Mouse (Mus musculus): ENCODE results near the gene Tdrd9.

Tdrd9 gene

DNA sequence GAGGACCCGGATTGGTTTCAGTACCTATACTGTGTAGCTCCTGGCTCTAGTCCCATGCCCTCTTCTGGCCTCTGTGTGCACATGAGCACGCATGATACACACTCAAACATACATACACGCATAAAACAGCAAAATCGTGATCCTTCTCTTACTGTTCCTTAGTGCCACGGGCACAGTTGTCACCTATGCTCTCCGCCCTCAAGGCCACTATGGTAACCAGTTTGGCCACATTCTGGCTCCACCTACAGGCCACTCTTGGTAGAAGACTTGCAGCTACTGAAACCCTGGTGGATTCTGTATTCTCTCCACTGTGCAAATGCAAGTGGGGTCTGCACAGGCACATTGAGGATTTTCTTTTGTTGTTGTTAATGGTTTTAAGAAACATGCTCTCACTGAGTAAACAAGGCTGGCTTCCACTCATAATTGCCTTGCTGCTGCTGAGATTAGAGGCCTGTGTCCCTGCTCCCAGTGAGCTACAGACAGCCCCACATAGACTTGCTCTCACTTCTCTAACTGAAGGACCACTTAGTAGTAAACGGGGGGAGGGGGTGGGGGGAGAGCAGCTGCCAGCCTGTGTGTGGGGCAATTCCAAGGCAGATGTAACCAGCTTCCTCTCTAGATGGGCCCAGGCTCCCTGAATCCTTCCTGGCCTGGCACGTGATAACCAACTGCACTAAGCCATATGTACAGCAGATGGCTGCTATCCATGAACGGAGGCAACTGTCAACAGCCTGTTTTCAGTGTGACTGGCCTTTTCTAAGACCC, 13.1 kb upstream of the Tdrd9 start:
- DNase-seq (ENCODE audit: extremely low spot score, low read depth, low spot score): peak; percentile 33

DNA sequence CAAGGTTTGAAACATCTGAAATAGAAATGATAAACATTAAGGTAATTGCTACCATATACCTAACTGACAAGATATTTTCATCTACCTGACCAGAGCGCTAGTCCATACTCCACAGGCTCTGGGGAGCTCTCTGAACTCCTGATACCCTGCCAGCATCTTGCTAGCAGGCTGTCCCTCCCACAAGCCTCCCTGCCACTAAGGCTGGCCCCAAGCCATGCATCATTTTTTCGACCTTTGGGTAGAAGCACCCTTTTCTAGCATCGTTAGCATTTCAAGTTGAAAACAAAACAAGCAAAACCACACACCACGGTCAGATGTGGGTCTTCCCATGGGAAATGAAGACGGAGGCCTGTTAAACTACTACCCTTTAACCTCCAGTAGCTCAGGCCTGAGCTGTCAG, 8.0 kb upstream of the Tdrd9 start:
- DNase-seq (ENCODE audit: extremely low spot score, low read depth, low spot score): no peak

DNA sequence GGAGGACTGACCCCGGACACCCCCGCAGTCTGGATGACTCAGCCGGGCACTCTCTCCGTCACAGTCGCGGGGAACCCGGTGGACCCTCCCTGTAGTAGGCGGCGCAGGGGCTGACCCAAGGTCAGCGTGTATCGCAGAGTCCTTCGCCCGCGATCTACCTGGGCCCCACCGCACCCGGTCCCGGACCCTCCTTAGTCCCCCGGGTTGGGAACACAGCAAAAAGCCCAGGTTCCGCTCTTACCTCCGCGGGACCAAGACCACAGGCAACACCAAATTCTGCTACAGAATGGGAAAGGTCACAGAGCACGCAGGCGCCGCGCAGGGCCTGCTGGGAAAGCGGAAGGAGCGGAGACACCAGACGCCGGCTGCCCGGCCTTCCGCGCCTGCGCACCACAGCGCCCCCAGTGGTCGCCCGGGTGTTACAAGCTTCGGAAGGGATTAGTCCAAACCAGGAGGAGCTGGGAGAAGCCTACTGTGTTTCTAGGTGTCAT, 4.6 kb upstream of the Tdrd9 start, which contains the start of gene Atp5mpl:
Gene Atp5mpl, minus strand, starts transcription at position 295 of the 491 bp plus-strand sequence.
- peak; percentile 70 for DNase-seq (ENCODE audit: extremely low spot score, low read depth, low spot score)

DNA sequence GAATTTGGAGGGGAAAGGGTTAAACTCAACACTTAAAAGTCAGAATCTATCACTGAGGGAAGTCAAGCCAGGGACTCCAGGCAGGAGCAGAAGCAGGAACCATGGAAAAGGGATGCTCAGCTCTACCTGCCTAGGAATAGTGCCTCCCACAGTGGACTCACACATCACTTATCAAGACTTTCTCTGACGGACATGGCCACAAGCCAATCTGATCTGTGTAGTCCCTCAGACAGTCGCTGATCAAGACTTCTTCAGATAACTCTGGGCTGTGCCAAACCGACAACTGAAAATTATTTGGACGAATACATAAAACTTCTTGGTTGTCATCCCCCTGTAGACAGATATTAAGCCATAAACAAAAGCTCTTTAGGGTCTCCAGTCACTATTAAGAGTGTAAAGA, 1.3 kb upstream of the Tdrd9 start:
- DNase-seq (ENCODE audit: extremely low spot score, low read depth, low spot score): no peak

DNA sequence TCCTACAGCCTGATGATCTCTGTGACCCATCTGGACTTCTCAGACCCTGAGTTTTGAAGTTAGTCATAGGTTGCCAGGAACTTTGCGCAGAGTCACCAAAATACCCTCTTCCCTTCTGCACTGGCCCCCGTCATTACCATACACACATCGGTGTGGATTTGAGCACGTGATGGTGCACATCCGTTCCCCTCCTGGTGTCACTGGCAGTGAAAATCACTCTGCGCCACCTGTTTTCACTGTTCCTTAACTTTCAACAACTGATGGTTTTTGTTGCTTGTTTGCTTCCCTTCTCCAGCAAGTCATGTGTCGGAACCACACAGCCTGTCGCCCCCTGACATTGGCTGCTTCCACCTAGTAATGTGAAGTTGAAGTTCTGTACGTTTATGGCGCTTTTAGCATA, 1.1 kb downstream of the Tdrd9 start:
- no peak for DNase-seq (ENCODE audit: extremely low spot score, low read depth, low spot score)

DNA sequence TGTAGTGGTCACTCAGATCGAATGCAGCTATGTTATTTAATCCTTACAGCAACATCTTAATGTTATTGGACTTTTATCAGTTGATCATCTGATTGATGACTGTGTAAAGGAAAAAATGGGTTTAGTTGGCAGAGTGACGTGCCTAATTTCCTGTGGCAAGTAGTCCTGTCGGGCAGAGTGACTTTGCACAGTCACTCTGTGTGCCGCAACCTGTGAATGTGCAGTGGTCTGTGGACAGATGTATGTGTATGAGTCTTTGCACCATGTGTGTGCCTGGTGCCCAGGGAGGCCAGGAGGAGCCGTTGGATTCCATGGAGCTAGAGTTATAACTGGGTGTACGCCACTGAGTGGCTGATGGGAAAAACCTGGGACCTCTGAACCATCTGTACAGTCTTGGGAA, 3.2 kb downstream of the Tdrd9 start:
- DNase-seq (ENCODE audit: extremely low spot score, low read depth, low spot score): no peak

GRCm38 (mm10) chr12:111977138-111977537, 5.8 kb downstream of the Tdrd9 start:
- no peak for DNase-seq (ENCODE audit: extremely low spot score, low read depth, low spot score)

- DNase-seq (ENCODE audit: extremely low spot score, low read depth, low spot score): no peak
These were observed 6.9 kb downstream of the Tdrd9 start for GRCm38 (mm10) chr12:111978274-111978673.

DNA sequence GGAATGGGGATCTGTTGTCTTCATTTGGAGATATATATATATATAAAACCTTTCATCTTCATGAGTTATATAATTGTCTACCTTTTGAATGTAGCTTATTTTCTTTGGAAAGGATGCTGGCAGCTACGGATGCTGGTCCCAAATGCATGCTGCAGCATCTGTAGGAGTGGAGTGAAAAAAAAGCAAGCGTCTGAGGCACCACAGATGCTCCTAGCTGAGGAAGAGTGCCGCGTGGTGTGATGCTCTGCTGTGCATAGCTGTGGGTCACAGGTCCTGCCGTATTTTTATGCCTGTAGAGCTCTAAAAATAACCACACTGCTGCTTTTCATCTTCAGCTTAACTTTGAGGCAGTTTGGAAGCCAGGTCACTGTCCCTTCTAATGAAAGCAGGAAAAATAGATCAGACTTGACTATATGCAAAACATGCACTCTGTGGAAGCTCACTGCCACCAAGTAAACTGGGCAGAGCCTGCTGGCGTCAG, 9.6 kb downstream of the Tdrd9 start, which contains the start of gene Rd3l:
Gene Rd3l, minus strand, starts transcription at position 431 of the 481 bp plus-strand sequence.
- DNase-seq (ENCODE audit: extremely low spot score, low read depth, low spot score): no peak

DNA sequence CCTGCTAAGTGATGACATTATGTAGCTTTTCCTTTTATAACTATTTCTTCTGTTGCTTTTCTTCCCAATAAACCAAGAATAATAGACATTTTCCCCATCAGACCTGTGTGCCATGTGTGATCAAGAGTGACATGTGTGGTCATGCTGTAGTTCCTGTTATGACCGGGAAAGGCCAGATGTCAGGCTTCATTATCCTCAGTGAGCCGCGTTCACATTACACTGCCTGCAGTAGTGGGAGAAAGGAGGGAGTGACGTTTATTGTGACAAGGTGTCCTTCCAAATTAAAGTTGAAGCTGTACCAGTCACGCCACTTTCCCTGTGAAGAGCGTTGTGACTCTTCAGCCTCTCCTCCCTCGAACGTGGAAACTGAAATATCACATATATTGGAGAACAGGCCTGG, 10.5 kb downstream of the Tdrd9 start:
- DNase-seq (ENCODE audit: extremely low spot score, low read depth, low spot score): no peak

- DNase-seq (ENCODE audit: extremely low spot score, low read depth, low spot score): no peak
These were observed 11.8 kb downstream of the Tdrd9 start for GRCm38 (mm10) chr12:111983165-111983564.

- DNase-seq (ENCODE audit: extremely low spot score, low read depth, low spot score): no peak
These were observed 15.4 kb downstream of the Tdrd9 start for GRCm38 (mm10) chr12:111986756-111987155.

DNA sequence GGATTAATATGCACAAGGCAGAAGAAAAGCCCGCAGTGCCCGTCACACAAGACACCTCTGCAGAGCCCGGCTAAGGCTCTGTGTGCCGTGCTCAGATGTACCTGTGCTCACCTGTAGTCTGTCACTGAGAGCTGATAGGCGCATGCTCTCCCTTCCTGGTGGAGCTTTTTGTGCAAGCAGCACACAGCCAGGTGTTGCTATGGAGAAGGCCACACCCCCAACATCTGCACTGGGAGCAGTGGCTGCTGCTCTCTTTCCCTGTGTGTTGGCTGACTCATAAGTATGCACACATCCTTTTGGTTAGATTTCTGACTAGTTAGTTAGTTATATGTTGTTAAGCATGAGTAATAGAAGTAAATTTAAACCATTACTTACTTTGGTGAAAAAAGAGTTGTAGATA, 21.3 kb downstream of the Tdrd9 start:
- DNase-seq (ENCODE audit: extremely low spot score, low read depth, low spot score): no peak

DNA sequence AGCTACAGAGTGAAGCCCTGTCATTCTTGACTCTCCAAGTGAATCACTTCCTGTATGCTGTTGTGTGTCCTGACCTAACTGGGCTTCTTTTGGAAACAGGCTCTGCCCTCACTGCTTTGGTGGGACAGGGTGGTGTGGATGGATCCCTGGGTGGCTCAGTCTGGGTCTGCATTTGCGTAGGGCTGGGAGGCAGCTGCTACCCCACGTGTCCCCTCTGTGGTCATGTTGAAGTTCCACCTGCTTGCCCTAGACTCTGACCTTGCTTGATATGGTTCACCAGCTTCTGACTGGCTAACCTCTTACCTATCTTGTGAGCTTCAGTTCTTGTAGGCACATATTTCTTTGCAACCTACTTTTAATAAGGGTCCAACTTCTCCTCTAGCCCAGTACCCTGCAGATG, 23.8 kb downstream of the Tdrd9 start:
- no peak for DNase-seq (ENCODE audit: extremely low spot score, low read depth, low spot score)

DNA sequence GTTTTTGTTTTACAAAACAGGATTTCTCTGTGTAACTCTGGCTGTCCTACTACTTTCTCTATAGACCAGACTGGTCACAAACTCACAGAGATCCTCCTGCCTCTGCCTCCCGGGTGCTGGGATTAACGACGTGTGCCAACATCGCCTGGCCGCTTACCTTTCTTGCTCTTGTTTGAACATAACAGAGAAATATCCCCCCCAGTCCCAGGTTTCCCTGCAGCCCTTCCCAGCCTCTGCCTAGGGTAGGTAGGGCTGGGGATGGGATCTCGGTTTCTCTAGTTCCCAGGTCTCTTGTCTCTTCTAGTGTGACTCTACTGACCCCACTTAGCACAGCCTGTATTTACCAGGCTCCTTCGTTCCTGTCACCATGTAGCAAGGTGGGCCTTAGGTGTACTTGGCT, 28.4 kb downstream of the Tdrd9 start:
- DNase-seq (ENCODE audit: extremely low spot score, low read depth, low spot score): no peak

- DNase-seq (ENCODE audit: extremely low spot score, low read depth, low spot score): peak; percentile 50
These were observed 29.9 kb downstream of the Tdrd9 start for GRCm38 (mm10) chr12:112001223-112001622.

- DNase-seq (ENCODE audit: extremely low spot score, low read depth, low spot score): no peak
These were observed 41.3 kb downstream of the Tdrd9 start for GRCm38 (mm10) chr12:112012511-112013270.

GRCm38 (mm10) chr12:112013271-112013801, 42.0 kb downstream of the Tdrd9 start:
- no peak for DNase-seq (ENCODE audit: extremely low spot score, low read depth, low spot score)

DNA sequence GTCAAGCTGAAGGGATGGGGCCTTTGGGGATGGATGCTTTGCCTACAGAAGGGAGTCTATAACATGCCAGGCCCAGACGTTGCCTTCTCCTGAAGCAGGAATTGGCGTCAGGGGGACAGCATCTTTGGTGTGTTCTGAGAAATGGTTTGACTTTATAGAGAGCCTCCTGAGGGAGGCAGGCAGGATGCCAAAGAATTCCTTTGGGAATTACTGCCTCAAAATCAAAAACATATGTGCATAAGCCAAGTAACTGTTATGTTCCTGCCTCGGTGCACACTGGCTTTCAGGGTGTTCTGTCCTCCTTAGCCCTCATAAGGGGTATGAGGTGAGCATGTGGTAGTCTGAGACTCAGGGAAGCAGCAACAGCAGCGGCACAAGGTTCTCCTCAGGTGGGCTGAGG, 45.0 kb downstream of the Tdrd9 start:
- no peak for DNase-seq (ENCODE audit: extremely low spot score, low read depth, low spot score)

DNA sequence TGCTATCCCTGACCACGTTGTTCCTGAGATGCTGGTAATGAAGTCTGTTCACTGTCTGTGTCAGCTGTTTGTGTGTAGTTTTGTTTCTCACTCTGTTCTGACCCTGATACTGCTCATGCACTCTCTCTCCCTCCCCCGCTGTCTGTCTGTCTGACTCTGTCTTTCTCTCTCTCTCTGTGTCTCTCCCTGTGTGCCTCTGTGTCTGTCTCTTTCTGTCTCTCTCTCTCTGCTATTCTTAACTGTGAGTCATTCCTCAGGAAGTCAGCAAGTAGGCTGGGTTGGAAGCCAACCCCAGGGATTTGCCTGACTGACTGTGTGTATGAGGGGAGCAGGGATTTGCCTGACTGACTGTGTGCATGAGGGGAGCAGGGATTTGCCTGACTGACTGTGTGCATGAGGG, 51.9 kb downstream of the Tdrd9 start:
- no peak for DNase-seq (ENCODE audit: extremely low spot score, low read depth, low spot score)

GRCm38 (mm10) chr12:112024581-112025310, 53.4 kb downstream of the Tdrd9 start:
- no peak for DNase-seq (ENCODE audit: extremely low spot score, low read depth, low spot score)

Data from hindlimb bud, embryonic 11.5 days (tissue).